9 mouse cellular contexts compared by ENCODE assay signal in genomic region chr1:179853421-179853820, GRCm38 (mm10). TPM values are rescaled to one million over a fixed set of nuclear protein-coding genes. Genes with fewer than 3 reads are reported as not detected.
DNase-seq lines count a peak whose midpoint lies in the region; ATAC-seq and TF ChIP-seq lines count a peak whose summit lies in the region.
"Had no signal": no experiment of that assay in that cellular context is flagged by ENCODE, and none has a peak within 500 bp of the region (broad histone marks: within the 10 kb centered on the region; RNA-seq: fewer than 3 reads in every experiment).

No protein-coding gene starts in this region.

- H3K36me3 ChIP-seq in liver, embryonic 11.5 days (ENCODE audit: control insufficient read depth, insufficient read depth, low read length): no peaks in the 10 kb centered on the region

- H3K27me3 ChIP-seq in cerebellum, adult 2 months (ENCODE audit: control insufficient read depth, insufficient read depth, low read length): no peaks in the 10 kb centered on the region
- no peaks in the 10 kb centered on the region for H3K27me3 ChIP-seq in liver, embryonic 11.5 days (replicated peaks; ENCODE audit: control insufficient read depth, insufficient read depth, low read length)

- DNase-seq in cerebellum, adult 2 months: no peak
- DNase-seq in cerebellum, adult 11-12 months: no peak
- peak; percentile 34 for DNase-seq in lung, adult 2 months
- no peak for DNase-seq in lung, adult 18-20 months
- DNase-seq in ZHBTc4 (ENCODE audit: low read depth, low spot score): peak; percentile 64
- no peak for DNase-seq in liver, embryonic 11.5 days (ENCODE audit: low spot score)
- no peak for DNase-seq in urinary bladder, postnatal 14 days (ENCODE audit: low spot score)
- no peak for DNase-seq in layer of hippocampus, postnatal 14 days (ENCODE audit: low spot score in 2 of 2)

- peak overlapping the region; percentile 61 for H3K4me2 ChIP-seq in liver, embryonic 11.5 days

- no peaks in the 10 kb centered on the region for H3K9me3 ChIP-seq in liver, embryonic 11.5 days (ENCODE audit: control insufficient read depth, low read length)

- H3K4me1 ChIP-seq in cerebellum, adult 2 months (ENCODE audit: control insufficient read depth, insufficient read depth, low read length): no peaks in the 10 kb centered on the region
- no peaks in the 10 kb centered on the region for H3K4me1 ChIP-seq in lung, adult 2 months (ENCODE audit: control insufficient read depth, insufficient read depth, low read length)
- H3K4me1 ChIP-seq in liver, embryonic 11.5 days (replicated peaks; ENCODE audit: control insufficient read depth, insufficient read depth, low read length): peaks cover 13% of the 10 kb centered on the region

- TF ChIP-seq POLR2A in cerebellum, adult 2 months (IDR thresholded peaks at IDR 0.05; ENCODE audit: borderline replicate concordance, insufficient read depth, low read length): no peak
- no peak for TF ChIP-seq POLR2A in lung, adult 2 months (IDR thresholded peaks at IDR 0.05; ENCODE audit: borderline replicate concordance, extremely low read depth, low read depth, low read length)

- TF ChIP-seq CTCF in cerebellum, adult 2 months (IDR thresholded peaks at IDR 0.05; ENCODE audit: borderline replicate concordance, insufficient read depth, low read depth, low read length): peak; percentile 64
- TF ChIP-seq CTCF in lung, adult 2 months (IDR thresholded peaks at IDR 0.05; ENCODE audit: insufficient read depth, low read length): peak; percentile 72

- peak overlapping the region; percentile 10; the same call in 1 of the 2 replicates for H3K9ac ChIP-seq in liver, embryonic 11.5 days (ENCODE audit: low read depth, low read length)

- no peak overlapping the region for H3K27ac ChIP-seq in cerebellum, adult 2 months (ENCODE audit: insufficient read depth, low read length)
- H3K27ac ChIP-seq in liver, embryonic 11.5 days (ENCODE audit: low read depth, low read length): peak overlapping the region; percentile 92

- no peak; the same call in 1 of the 2 replicates for ATAC-seq in liver, embryonic 11.5 days (replicated peaks; ENCODE audit: low FRiP score)

- WGBS in cerebellum, adult 2 months: 51% methylated on average over 4 of the region's 4 CpGs
- WGBS in lung, adult 2 months: 37% methylated on average over 4 of the region's 4 CpGs
- WGBS in liver, embryonic 11.5 days: 29% methylated on average over 4 of the region's 4 CpGs

- H3K4me3 ChIP-seq in cerebellum, adult 2 months (replicated peaks; ENCODE audit: insufficient read depth, low read depth, low read length): no peak overlapping the region
- no peak overlapping the region for H3K4me3 ChIP-seq in lung, adult 2 months (replicated peaks; ENCODE audit: extremely low read depth, low read depth, low read length)
- no peak overlapping the region for H3K4me3 ChIP-seq in liver, embryonic 11.5 days (ENCODE audit: low read depth, low read length)

RNA-seq across cellular contexts. Expression of gene Ahctf1, which starts 49.9 kb away (rescaled TPM):
- polyA plus RNA-seq in cerebellum, adult 2 months (2012; rRNA removed): 31.9 and 34.4 TPM in 2 replicates
- polyA plus RNA-seq in lung, adult 2 months (2012; rRNA removed): 5.3 and 6.9 TPM in 2 replicates
- polyA plus RNA-seq in liver, embryonic 11.5 days (2014; fragmentation: Nextera tagmentation; extraction: Ambion mirVana): 52.9 and 54.6 TPM in 2 replicates
- total RNA-seq in layer of hippocampus, postnatal 14 days (2021): 10 to 100 TPM; 27.9 to 28.5 TPM

RNA-seq across cellular contexts. Expression of gene Gm10518, which starts 50.2 kb away (rescaled TPM):
- not detected in 2 replicates for polyA plus RNA-seq in cerebellum, adult 2 months (2012; rRNA removed)
- polyA plus RNA-seq in lung, adult 2 months (2012; rRNA removed): not detected in 2 replicates
- polyA plus RNA-seq in liver, embryonic 11.5 days (2014; fragmentation: Nextera tagmentation; extraction: Ambion mirVana): 0.38 and 0.51 TPM in 2 replicates
- total RNA-seq in layer of hippocampus, postnatal 14 days (2021): not detected
- total RNA-seq: heart, postnatal 14 days had no signal

Comparison
In these comparisons a context has a peak if more than half of its experiments do, and no peak if none do; other contexts are left out.
1. DNase-seq: peak in lung, adult 2 months (single experiment) and ZHBTc4 (single experiment); none in cerebellum, adult 2 months (0 of 2), cerebellum, adult 11-12 months (single experiment), lung, adult 18-20 months (0 of 2), liver, embryonic 11.5 days (single experiment), urinary bladder, postnatal 14 days (single experiment) and layer of hippocampus, postnatal 14 days (0 of 2).